Mouse (Mus musculus): ENCODE results near the gene Cdipt.
A peak's percentile ranks its signal among the peaks of the same experiment; 100 is the strongest.

The Cdipt gene

GRCm38 (mm10) chr7:126975493-126975892, 221 bp upstream of the Cdipt start:
- no peak for DNase-seq (ENCODE audit: low read depth, low spot score)

GRCm38 (mm10) chr7:126975950-126976866, 494 bp downstream of the Cdipt start, which contains the start of gene Cdiptos:
TSS of gene Cdiptos (minus strand) at chr7:126976098.
- DNase-seq (ENCODE audit: low read depth, low spot score) = peak; percentile 99

- no peak for DNase-seq (ENCODE audit: low read depth, low spot score)
These were observed 1.3 kb downstream of the Cdipt start for GRCm38 (mm10) chr7:126976878-126977459.

- DNase-seq (ENCODE audit: low read depth, low spot score) = no peak
These were observed 3.1 kb downstream of the Cdipt start for GRCm38 (mm10) chr7:126978841-126979240.

- peak; percentile 22 for DNase-seq (ENCODE audit: low read depth, low spot score)
These were observed 5.9 kb downstream of the Cdipt start for GRCm38 (mm10) chr7:126981601-126982000.

- no peak for DNase-seq (ENCODE audit: low read depth, low spot score)
These were observed 6.3 kb downstream of the Cdipt start for GRCm38 (mm10) chr7:126982054-126982453.

GRCm38 (mm10) chr7:126983113-126983512, 7.4 kb downstream of the Cdipt start:
- peak; percentile 56 for DNase-seq (ENCODE audit: low read depth, low spot score)

GRCm38 (mm10) chr7:126984667-126985444, 9.1 kb downstream of the Cdipt start:
- DNase-seq (ENCODE audit: low read depth, low spot score) = peak; percentile 83

GRCm38 (mm10) chr7:126986319-126986718, 10.6 kb downstream of the Cdipt start:
- DNase-seq (ENCODE audit: low read depth, low spot score) = peak; percentile 94

- no peak for DNase-seq (ENCODE audit: low read depth, low spot score)
These were observed 13.1 kb downstream of the Cdipt start for GRCm38 (mm10) chr7:126988816-126989215.

GRCm38 (mm10) chr7:126996449-126996848, 20.7 kb downstream of the Cdipt start:
- no peak for DNase-seq (ENCODE audit: low read depth, low spot score)

- no peak for DNase-seq (ENCODE audit: low read depth, low spot score)
These were observed 23.9 kb downstream of the Cdipt start for GRCm38 (mm10) chr7:126999568-126999967.

- DNase-seq (ENCODE audit: low read depth, low spot score) = no peak
These were observed 27.9 kb downstream of the Cdipt start for GRCm38 (mm10) chr7:127003620-127004019.

- no peak for DNase-seq (ENCODE audit: low read depth, low spot score)
These were observed 28.6 kb downstream of the Cdipt start for GRCm38 (mm10) chr7:127004122-127004875.

- DNase-seq (ENCODE audit: low read depth, low spot score) = no peak
These were observed 31.8 kb downstream of the Cdipt start for GRCm38 (mm10) chr7:127007313-127008024.

- DNase-seq (ENCODE audit: low read depth, low spot score) = peak; percentile 99
These were observed 32.7 kb downstream of the Cdipt start for GRCm38 (mm10) chr7:127008239-127009019.

GRCm38 (mm10) chr7:127009307-127010085, 33.8 kb downstream of the Cdipt start:
- no peak for DNase-seq (ENCODE audit: low read depth, low spot score)

- no peak for DNase-seq (ENCODE audit: low read depth, low spot score)
These were observed 35.3 kb downstream of the Cdipt start for GRCm38 (mm10) chr7:127011051-127011450.

- no peak for DNase-seq (ENCODE audit: low read depth, low spot score)
These were observed 36.0 kb downstream of the Cdipt start for GRCm38 (mm10) chr7:127011717-127012116.

All from brain, adult 2 months (tissue).